Mouse (Mus musculus): ENCODE measurements around the gene Adm.
A peak's percentile ranks its signal among the peaks of the same experiment; 100 is the strongest.
"Not testable (repeated sequence)": the region's sequence is repeated elsewhere in the genome, so short reads cannot be mapped to it uniquely, and the experiment has no call there.

Adm gene

GRCm38 (mm10) chr7:110639958-110640357 is 12.5 kb downstream of the Adm start:
- DNase-seq (ENCODE audit: low read depth, low spot score); H3K27me3 ChIP-seq (ENCODE audit: control insufficient read depth, insufficient read depth, low read length, poor library complexity, severe bottlenecking); H3K36me3 ChIP-seq (ENCODE audit: control insufficient read depth, insufficient read depth, low read length, poor library complexity, severe bottlenecking): not testable (repeated sequence)

- DNase-seq (ENCODE audit: low read depth, low spot score), result peak; percentile 71
- H3K36me3 ChIP-seq (ENCODE audit: control insufficient read depth, insufficient read depth, low read length, poor library complexity, severe bottlenecking), result no peaks in the 10 kb centered on the region
Measured at GRCm38 (mm10) chr7:110645311-110645710, 17.9 kb downstream of the Adm start.

GRCm38 (mm10) chr7:110645859-110646258 is 18.4 kb downstream of the Adm start:
- DNase-seq (ENCODE audit: low read depth, low spot score), result peak; percentile 76
- H3K36me3 ChIP-seq (ENCODE audit: control insufficient read depth, insufficient read depth, low read length, poor library complexity, severe bottlenecking), result no peaks in the 10 kb centered on the region
- no peaks in the 10 kb centered on the region for H3K27me3 ChIP-seq (ENCODE audit: control insufficient read depth, insufficient read depth, low read length, poor library complexity, severe bottlenecking)

More at GRCm38 (mm10) chr7:110645311-110645710, 17.9 kb downstream of the Adm start:
- H3K27me3 ChIP-seq (ENCODE audit: control insufficient read depth, insufficient read depth, low read length, poor library complexity, severe bottlenecking), result no peaks in the 10 kb centered on the region

GRCm38 (mm10) chr7:110646611-110647407 is 19.3 kb downstream of the Adm start:
- Histone ChIP-seq H3K36me3 (ENCODE audit: control insufficient read depth, insufficient read depth, low read length, poor library complexity, severe bottlenecking) (no peaks in the 10 kb centered on the region), H3K27me3 (ENCODE audit: control insufficient read depth, insufficient read depth, low read length, poor library complexity, severe bottlenecking) (no peaks in the 10 kb centered on the region)
- DNase-seq (ENCODE audit: low read depth, low spot score), result no peak

GRCm38 (mm10) chr7:110647559-110648454 is 20.3 kb downstream of the Adm start:
- Histone ChIP-seq H3K27me3 (ENCODE audit: control insufficient read depth, insufficient read depth, low read length, poor library complexity, severe bottlenecking) (no peaks in the 10 kb centered on the region), H3K36me3 (ENCODE audit: control insufficient read depth, insufficient read depth, low read length, poor library complexity, severe bottlenecking) (no peaks in the 10 kb centered on the region)
- DNase-seq (ENCODE audit: low read depth, low spot score), result no peak

GRCm38 (mm10) chr7:110648455-110649085 is 21.1 kb downstream of the Adm start:
- H3K36me3 ChIP-seq (ENCODE audit: control insufficient read depth, insufficient read depth, low read length, poor library complexity, severe bottlenecking), result no peaks in the 10 kb centered on the region
- DNase-seq (ENCODE audit: low read depth, low spot score), result no peak
- H3K27me3 ChIP-seq (ENCODE audit: control insufficient read depth, insufficient read depth, low read length, poor library complexity, severe bottlenecking), result no peaks in the 10 kb centered on the region

GRCm38 (mm10) chr7:110649133-110649987 is 21.9 kb downstream of the Adm start:
- H3K27me3 ChIP-seq (ENCODE audit: control insufficient read depth, insufficient read depth, low read length, poor library complexity, severe bottlenecking), result no peaks in the 10 kb centered on the region
- no peaks in the 10 kb centered on the region for H3K36me3 ChIP-seq (ENCODE audit: control insufficient read depth, insufficient read depth, low read length, poor library complexity, severe bottlenecking)
- DNase-seq (ENCODE audit: low read depth, low spot score), result no peak

GRCm38 (mm10) chr7:110650491-110650890 is 23.0 kb downstream of the Adm start:
- no peak for DNase-seq (ENCODE audit: low read depth, low spot score)
- Histone ChIP-seq H3K36me3 (ENCODE audit: control insufficient read depth, insufficient read depth, low read length, poor library complexity, severe bottlenecking) (no peaks in the 10 kb centered on the region), H3K27me3 (ENCODE audit: control insufficient read depth, insufficient read depth, low read length, poor library complexity, severe bottlenecking) (no peaks in the 10 kb centered on the region)

GRCm38 (mm10) chr7:110651091-110651490 is 23.6 kb downstream of the Adm start:
- Histone ChIP-seq H3K27me3 (ENCODE audit: control insufficient read depth, insufficient read depth, low read length, poor library complexity, severe bottlenecking) (no peaks in the 10 kb centered on the region), H3K36me3 (ENCODE audit: control insufficient read depth, insufficient read depth, low read length, poor library complexity, severe bottlenecking) (no peaks in the 10 kb centered on the region)
- no peak for DNase-seq (ENCODE audit: low read depth, low spot score)

- Histone ChIP-seq H3K27me3 (ENCODE audit: control insufficient read depth, insufficient read depth, low read length, poor library complexity, severe bottlenecking) (no peaks in the 10 kb centered on the region), H3K36me3 (ENCODE audit: control insufficient read depth, insufficient read depth, low read length, poor library complexity, severe bottlenecking) (no peaks in the 10 kb centered on the region)
- DNase-seq (ENCODE audit: low read depth, low spot score), result no peak
Measured at GRCm38 (mm10) chr7:110655230-110655629, 27.8 kb downstream of the Adm start.

- no peaks in the 10 kb centered on the region for H3K27me3 ChIP-seq (ENCODE audit: control insufficient read depth, insufficient read depth, low read length, poor library complexity, severe bottlenecking)
Measured at GRCm38 (mm10) chr7:110655966-110656365, 28.5 kb downstream of the Adm start.

GRCm38 (mm10) chr7:110658378-110658928 is 31.0 kb downstream of the Adm start:
- Histone ChIP-seq H3K36me3 (ENCODE audit: control insufficient read depth, insufficient read depth, low read length, poor library complexity, severe bottlenecking) (no peaks in the 10 kb centered on the region), H3K27me3 (ENCODE audit: control insufficient read depth, insufficient read depth, low read length, poor library complexity, severe bottlenecking) (no peaks in the 10 kb centered on the region)
- peak; percentile 53 for DNase-seq (ENCODE audit: low read depth, low spot score)

More at GRCm38 (mm10) chr7:110655966-110656365, 28.5 kb downstream of the Adm start:
- no peak for DNase-seq (ENCODE audit: low read depth, low spot score)
- H3K36me3 ChIP-seq (ENCODE audit: control insufficient read depth, insufficient read depth, low read length, poor library complexity, severe bottlenecking), result no peaks in the 10 kb centered on the region

- no peaks in the 10 kb centered on the region for H3K27me3 ChIP-seq (ENCODE audit: control insufficient read depth, insufficient read depth, low read length, poor library complexity, severe bottlenecking)
- no peaks in the 10 kb centered on the region for H3K36me3 ChIP-seq (ENCODE audit: control insufficient read depth, insufficient read depth, low read length, poor library complexity, severe bottlenecking)
- DNase-seq (ENCODE audit: low read depth, low spot score), result no peak
Measured at GRCm38 (mm10) chr7:110666537-110666936, 39.1 kb downstream of the Adm start.

- Histone ChIP-seq H3K36me3 (ENCODE audit: control insufficient read depth, insufficient read depth, low read length, poor library complexity, severe bottlenecking) (no peaks in the 10 kb centered on the region), H3K27me3 (ENCODE audit: control insufficient read depth, insufficient read depth, low read length, poor library complexity, severe bottlenecking) (no peaks in the 10 kb centered on the region)
- DNase-seq (ENCODE audit: low read depth, low spot score), result no peak
Measured at GRCm38 (mm10) chr7:110668247-110668646, 40.8 kb downstream of the Adm start.

Data from splenic B cell, adult 2 months (primary cell).